ENCODE assay signal across 7 mouse cellular contexts in genomic region chr7:134263146-134263906, GRCm38 (mm10). TPM values are rescaled to one million over a fixed set of nuclear protein-coding genes. Genes with fewer than 3 reads are reported as not detected.
DNase-seq lines count a peak whose midpoint lies in the region; ATAC-seq and TF ChIP-seq lines count a peak whose summit lies in the region.

No protein-coding gene starts in this region.

- peaks cover 56% of the 10 kb centered on the region for H3K9me3 ChIP-seq in G1E (replicated peaks)
- H3K9me3 ChIP-seq in embryonic facial prominence, embryonic 12.5 days = no peaks in the 10 kb centered on the region

- no peak for DNase-seq in G1E (ENCODE audit: low spot score)
- peak; percentile 87 for DNase-seq in adrenal gland, postnatal 14 days
- peak; percentile 64 to 76 for DNase-seq in heart, postnatal 14 days
- DNase-seq in layer of hippocampus, postnatal 25 days (ENCODE audit: extremely low spot score in 1 of 2, low spot score in 1 of 2) = peak; percentile 63 to 88
- DNase-seq in lung, postnatal 25 days (ENCODE audit: low spot score) = peak; percentile 74
- no peak for DNase-seq in spleen, adult 2 months (ENCODE audit: low read depth in 1 of 2, low spot score in 2 of 2)

- ATAC-seq in G1E (ENCODE audit: extremely low read depth, insufficient number of reproducible peaks, low FRiP score, poor library complexity, severe bottlenecking) = no peak
- ATAC-seq in embryonic facial prominence, embryonic 12.5 days (ENCODE audit: insufficient number of reproducible peaks, insufficient read depth, low FRiP score, low TSS enrichment) = peak; percentile 28; the same call in 1 of the 2 replicates

- WGBS in embryonic facial prominence, embryonic 12.5 days = 42% methylated on average over 4 of the region's 4 CpGs
- WGBS in spleen, adult 2 months = 52% methylated on average over 4 of the region's 4 CpGs

- H3K9ac ChIP-seq in embryonic facial prominence, embryonic 12.5 days = no peak overlapping the region

- H3K36me3 ChIP-seq in G1E (replicated peaks) = no peaks in the 10 kb centered on the region
- H3K36me3 ChIP-seq in embryonic facial prominence, embryonic 12.5 days = no peaks in the 10 kb centered on the region
- no peaks in the 10 kb centered on the region for H3K36me3 ChIP-seq in spleen, adult 2 months (ENCODE audit: control insufficient read depth, insufficient read depth, low read length)

- no peak overlapping the region for H3K4me2 ChIP-seq in embryonic facial prominence, embryonic 12.5 days (replicated peaks)

- intact Hi-C loops in heart, postnatal 14 days (cut with DNase I) = loop anchor here (1.0 to 10.0 kb wide), 3 partner anchors 39 to 301 kb away; no protein-coding TSS in a partner anchor

- H3K4me1 ChIP-seq in G1E (ENCODE audit: insufficient read depth, low read depth, low read length) = no peaks in the 10 kb centered on the region
- H3K4me1 ChIP-seq in embryonic facial prominence, embryonic 12.5 days = no peaks in the 10 kb centered on the region
- no peaks in the 10 kb centered on the region for H3K4me1 ChIP-seq in spleen, adult 2 months (ENCODE audit: control insufficient read depth, insufficient read depth, insufficient read length)

- no peaks in the 10 kb centered on the region for H3K27me3 ChIP-seq in G1E (ENCODE audit: insufficient read depth, low read length)
- no peaks in the 10 kb centered on the region for H3K27me3 ChIP-seq in embryonic facial prominence, embryonic 12.5 days
- no peaks in the 10 kb centered on the region for H3K27me3 ChIP-seq in spleen, adult 2 months (ENCODE audit: control insufficient read depth, insufficient read depth, low read length)

- TF ChIP-seq CTCF in G1E (IDR thresholded peaks at IDR 0.05; ENCODE audit: low read depth, low read length) = 0 out of 2 replicates have a peak, but pooled peaks have one; percentile 9
- peak; percentile 15; the same call in 1 of the 2 replicates for TF ChIP-seq CTCF in spleen, adult 2 months (IDR thresholded peaks at IDR 0.05; ENCODE audit: extremely low read depth, insufficient read depth, insufficient read length, insufficient replicate concordance)

- no peak overlapping the region for H3K4me3 ChIP-seq in G1E (ENCODE audit: low read depth, low read length)
- H3K4me3 ChIP-seq in embryonic facial prominence, embryonic 12.5 days = no peak overlapping the region
- no peak overlapping the region for H3K4me3 ChIP-seq in spleen, adult 2 months (ENCODE audit: extremely low read depth, insufficient read depth, insufficient read length)

- no peak overlapping the region for H3K27ac ChIP-seq in embryonic facial prominence, embryonic 12.5 days
- no peak overlapping the region for H3K27ac ChIP-seq in spleen, adult 2 months (ENCODE audit: insufficient read depth, low read length)

- TF ChIP-seq POLR2A in spleen, adult 2 months (IDR thresholded peaks at IDR 0.05; ENCODE audit: low read depth, low read length) = no peak

RNA-seq across cellular contexts. Expression of gene Adam12, which starts 31.4 kb away (rescaled TPM):
- total RNA-seq in G1E (2014; fragmentation: Nextera tagmentation) = not detected in 2 replicates
- total RNA-seq in G1E (2017) = 0.12 and 0.16 TPM in 2 replicates
- polyA plus RNA-seq in G1E (2012) = not detected in 2 replicates
- 20.6 and 25.0 TPM in 2 replicates for total RNA-seq in adrenal gland, postnatal 14 days (2021)
- 4.7 and 4.8 TPM in 2 replicates for polyA plus RNA-seq in embryonic facial prominence, embryonic 12.5 days (2016; fragmentation: Nextera tagmentation; extraction: Ambion mirVana)
- 1 to 10 TPM; 4.5 to 6.2 TPM for total RNA-seq in heart, postnatal 14 days (2021)
- 1 to 10 TPM; 8.1 to 8.7 TPM for total RNA-seq in layer of hippocampus, postnatal 25 days (2021)
- 0.58 and 0.70 TPM in 2 replicates for polyA plus RNA-seq in spleen, adult 2 months (2012; rRNA removed)

Comparison
In these comparisons a context has a peak if more than half of its experiments do, and no peak if none do; other contexts are left out.
1. DNase-seq: peak in adrenal gland, postnatal 14 days (single experiment), heart, postnatal 14 days (2 of 2), layer of hippocampus, postnatal 25 days (2 of 2) and lung, postnatal 25 days (single experiment); none in G1E (single experiment) and spleen, adult 2 months (0 of 2).
2. RNA of gene Adam12, which starts 31.4 kb away (total RNA-seq): 20.6 to 25.0 TPM in adrenal gland, postnatal 14 days, 8.1 to 8.7 TPM in layer of hippocampus, postnatal 25 days and 4.5 to 6.2 TPM in heart, postnatal 14 days; 0.12 to 0.16 TPM in G1E; every median in the first group is over 4 times any median in the second.